Mouse (Mus musculus): ENCODE data around the gene Cmklr1.

DNA sequence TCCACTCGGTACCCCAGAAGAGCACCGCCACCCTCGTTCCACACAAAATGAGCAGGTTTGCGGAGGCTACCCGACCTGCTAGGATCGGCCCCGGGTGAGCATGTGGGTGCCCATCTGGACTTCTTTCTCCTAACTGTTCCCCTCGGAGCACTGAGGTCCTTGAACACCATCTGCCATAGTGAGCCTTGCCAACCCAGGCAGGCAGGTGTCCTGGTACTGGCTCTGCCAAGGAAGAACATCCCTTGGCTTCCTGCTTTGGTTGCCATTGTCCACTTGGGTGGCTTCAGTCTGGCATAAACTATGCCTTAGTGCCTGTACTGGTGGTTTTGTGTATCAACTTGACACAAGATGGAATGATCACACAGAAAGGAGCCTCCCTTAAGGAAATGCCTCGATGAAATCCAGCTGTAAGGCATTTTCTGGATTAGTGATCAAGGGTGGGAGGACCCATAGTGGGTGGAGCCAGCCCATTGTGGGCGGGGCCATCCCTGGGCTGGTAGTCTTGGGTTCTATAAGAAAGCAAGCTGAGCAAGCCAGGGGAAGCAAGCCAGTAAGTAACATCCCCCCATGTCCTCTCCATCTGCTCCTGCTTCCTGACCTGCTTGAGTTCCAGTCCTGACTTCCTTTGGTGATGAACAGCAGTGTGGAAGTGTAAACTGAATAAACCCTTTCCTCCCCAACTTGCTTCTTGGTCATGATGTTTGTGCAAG lies 28.7 kb upstream of the Cmklr1 start:
- TF ChIP-seq POLR2A (IDR thresholded peaks at IDR 0.05; ENCODE audit: extremely low read depth, insufficient read depth, low read length) (no peak), CTCF (IDR thresholded peaks at IDR 0.05; ENCODE audit: extremely low read depth, insufficient read depth, low read length) (no peak)

Measured in cortical plate, adult 2 months (tissue).